Mouse (Mus musculus): ENCODE measurements around the gene Il15. TPM values are rescaled to one million over a fixed set of nuclear protein-coding genes. Genes with fewer than 3 reads are reported as not detected.

The Il15 gene
- polyA plus RNA-seq, 1 experiment: 5.0 TPM

DNA sequence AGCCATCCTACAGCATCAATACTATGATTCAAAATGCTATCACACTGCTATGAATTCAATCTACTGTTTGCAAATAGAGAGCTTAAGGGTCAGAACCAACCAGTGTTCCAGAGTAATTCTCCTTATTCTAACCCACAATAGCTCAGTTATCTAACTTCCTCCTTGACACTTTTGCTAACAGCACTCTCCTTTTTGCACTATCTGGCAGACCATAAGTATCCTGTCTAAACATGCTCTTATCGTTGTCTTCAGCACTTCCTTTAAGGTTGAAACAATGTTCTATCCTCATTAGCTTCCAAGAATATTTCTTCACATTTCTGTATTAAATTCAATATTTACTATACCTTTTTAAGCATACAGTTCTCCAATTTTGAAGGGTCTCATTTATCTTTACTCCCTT lies 15.4 kb downstream of the Il15 start:
- no peaks in the 10 kb centered on the region; the same call in none of the 2 replicates for H3K4me1 ChIP-seq (ENCODE audit: control insufficient read depth, insufficient read depth, insufficient read length)
- H3K27me3 ChIP-seq (ENCODE audit: control insufficient read depth, insufficient read depth, low read length): no peaks in the 10 kb centered on the region
- no peak for TF ChIP-seq CTCF (IDR thresholded peaks at IDR 0.05; ENCODE audit: extremely low read depth, insufficient read depth, insufficient read length, insufficient replicate concordance)
- no peak for TF ChIP-seq POLR2A (IDR thresholded peaks at IDR 0.05; ENCODE audit: low read depth, low read length)
- no peaks in the 10 kb centered on the region for H3K36me3 ChIP-seq (ENCODE audit: control insufficient read depth, insufficient read depth, low read length)
- H3K4me3 ChIP-seq (ENCODE audit: extremely low read depth, insufficient read depth, insufficient read length): no peak overlapping the region
- DNase-seq (ENCODE audit: low read depth in 1 of 2, low spot score in 2 of 2): no peak
- WGBS: 5% methylated on average over 1 of the region's 1 CpGs
- H3K27ac ChIP-seq (ENCODE audit: insufficient read depth, low read length): no peak overlapping the region

DNA sequence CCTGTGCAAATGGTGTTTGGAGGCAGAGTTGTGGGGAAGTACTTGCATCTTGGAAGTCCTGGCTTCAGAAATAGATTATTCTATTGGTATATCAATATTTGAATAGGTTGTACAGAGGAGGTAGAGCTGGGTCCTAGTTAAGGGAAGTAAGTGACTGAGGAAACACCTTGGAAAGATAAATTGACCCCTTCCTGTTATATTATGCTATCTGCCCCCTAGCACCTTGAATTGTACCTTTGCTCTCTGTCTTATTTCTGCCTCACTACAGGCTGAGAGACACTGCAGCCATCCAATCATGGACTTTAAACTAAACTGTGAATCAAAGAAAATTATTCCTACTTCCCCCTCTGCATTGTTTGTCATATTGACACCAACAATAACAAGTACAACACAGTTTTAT lies 17.2 kb downstream of the Il15 start:
- no peaks in the 10 kb centered on the region for H3K27me3 ChIP-seq (ENCODE audit: control insufficient read depth, insufficient read depth, low read length)
- H3K36me3 ChIP-seq (ENCODE audit: control insufficient read depth, insufficient read depth, low read length): no peaks in the 10 kb centered on the region
- no peaks in the 10 kb centered on the region; the same call in 1 of the 2 replicates for H3K4me1 ChIP-seq (ENCODE audit: control insufficient read depth, insufficient read depth, insufficient read length)
- H3K4me3 ChIP-seq (ENCODE audit: extremely low read depth, insufficient read depth, insufficient read length): no peak overlapping the region
- DNase-seq (ENCODE audit: low read depth in 1 of 2, low spot score in 2 of 2): no peak
- no peak for TF ChIP-seq CTCF (IDR thresholded peaks at IDR 0.05; ENCODE audit: extremely low read depth, insufficient read depth, insufficient read length, insufficient replicate concordance)
- no peak for TF ChIP-seq POLR2A (IDR thresholded peaks at IDR 0.05; ENCODE audit: low read depth, low read length)
- H3K27ac ChIP-seq (ENCODE audit: insufficient read depth, low read length): no peak overlapping the region

DNA sequence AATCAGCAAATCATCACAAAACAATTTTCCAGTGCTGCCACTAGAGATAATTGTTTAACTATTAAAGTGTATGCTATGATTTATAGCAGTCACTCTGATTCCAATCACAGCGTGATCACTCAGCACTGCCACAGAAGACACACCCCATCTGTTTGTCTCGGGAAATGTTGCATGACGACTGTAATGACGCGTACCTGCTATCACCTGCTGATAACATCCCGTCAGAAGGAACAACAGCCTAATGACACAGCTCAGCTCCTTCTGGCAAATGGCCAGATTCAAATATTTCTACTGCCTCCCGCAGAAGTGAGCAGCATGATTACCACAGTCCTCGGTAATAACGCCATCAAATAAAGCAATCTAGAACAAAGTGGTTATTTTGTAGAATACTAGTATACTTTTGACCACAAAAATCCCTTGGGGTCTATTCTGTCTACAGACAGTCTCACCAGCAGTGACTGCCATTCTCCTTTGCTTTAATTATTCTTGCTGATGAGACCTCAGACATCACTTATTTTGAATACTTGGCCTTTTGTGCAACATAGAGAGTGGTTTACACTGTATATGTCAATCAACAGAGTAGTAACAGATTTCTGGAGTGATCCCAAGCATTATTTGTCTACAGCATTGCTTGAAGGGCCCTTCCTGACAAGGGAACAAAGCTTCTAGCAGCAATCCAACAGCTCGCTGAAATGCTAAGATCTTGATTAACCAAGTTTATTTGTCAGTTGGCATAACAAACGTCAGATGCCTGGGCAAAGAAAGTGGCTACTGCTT lies 18.4 kb downstream of the Il15 start:
- 79% methylated on average over 11 of the region's 11 CpGs for WGBS
- no peaks in the 10 kb centered on the region for H3K36me3 ChIP-seq (ENCODE audit: control insufficient read depth, insufficient read depth, low read length)
- no peaks in the 10 kb centered on the region for H3K27me3 ChIP-seq (ENCODE audit: control insufficient read depth, insufficient read depth, low read length)
- no peak for DNase-seq (ENCODE audit: low read depth in 1 of 2, low spot score in 2 of 2)
- H3K4me1 ChIP-seq (ENCODE audit: control insufficient read depth, insufficient read depth, insufficient read length): no peaks in the 10 kb centered on the region; the same call in 1 of the 2 replicates
- H3K27ac ChIP-seq (ENCODE audit: insufficient read depth, low read length): no peak overlapping the region
- TF ChIP-seq CTCF (IDR thresholded peaks at IDR 0.05; ENCODE audit: extremely low read depth, insufficient read depth, insufficient read length, insufficient replicate concordance): no peak
- no peak for TF ChIP-seq POLR2A (IDR thresholded peaks at IDR 0.05; ENCODE audit: low read depth, low read length)
- H3K4me3 ChIP-seq (ENCODE audit: extremely low read depth, insufficient read depth, insufficient read length): no peak overlapping the region

DNA sequence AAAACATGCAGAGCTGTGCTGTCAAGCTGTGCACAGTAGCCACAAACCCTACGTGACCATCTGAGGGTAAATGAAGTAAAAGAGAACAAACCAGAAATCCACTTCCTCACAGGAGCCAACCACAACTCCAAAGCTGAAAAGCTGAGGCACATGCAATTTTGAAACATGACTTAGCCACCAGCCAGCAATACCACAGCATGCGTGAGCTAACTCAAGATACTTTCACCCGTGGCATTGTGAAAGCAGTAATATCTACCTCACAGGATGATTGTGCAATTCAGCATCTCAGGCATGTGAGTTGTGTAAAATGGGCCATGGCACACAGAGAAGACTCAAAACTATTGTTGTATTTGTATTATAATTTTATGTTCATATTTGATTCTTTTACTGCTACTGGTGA lies 19.7 kb downstream of the Il15 start:
- Histone ChIP-seq H3K27me3 (ENCODE audit: control insufficient read depth, insufficient read depth, low read length) (no peaks in the 10 kb centered on the region), H3K4me1 (ENCODE audit: control insufficient read depth, insufficient read depth, insufficient read length) (no peaks in the 10 kb centered on the region; the same call in 1 of the 2 replicates), H3K27ac (ENCODE audit: insufficient read depth, low read length) (no peak overlapping the region), H3K4me3 (ENCODE audit: extremely low read depth, insufficient read depth, insufficient read length) (no peak overlapping the region), H3K36me3 (ENCODE audit: control insufficient read depth, insufficient read depth, low read length) (no peaks in the 10 kb centered on the region)
- TF ChIP-seq POLR2A (IDR thresholded peaks at IDR 0.05; ENCODE audit: low read depth, low read length) (no peak), CTCF (IDR thresholded peaks at IDR 0.05; ENCODE audit: extremely low read depth, insufficient read depth, insufficient read length, insufficient replicate concordance) (no peak)
- DNase-seq (ENCODE audit: low read depth in 1 of 2, low spot score in 2 of 2): peak in 1 of 2 experiments; percentile 25
- 17% methylated on average over 3 of the region's 3 CpGs for WGBS

DNA sequence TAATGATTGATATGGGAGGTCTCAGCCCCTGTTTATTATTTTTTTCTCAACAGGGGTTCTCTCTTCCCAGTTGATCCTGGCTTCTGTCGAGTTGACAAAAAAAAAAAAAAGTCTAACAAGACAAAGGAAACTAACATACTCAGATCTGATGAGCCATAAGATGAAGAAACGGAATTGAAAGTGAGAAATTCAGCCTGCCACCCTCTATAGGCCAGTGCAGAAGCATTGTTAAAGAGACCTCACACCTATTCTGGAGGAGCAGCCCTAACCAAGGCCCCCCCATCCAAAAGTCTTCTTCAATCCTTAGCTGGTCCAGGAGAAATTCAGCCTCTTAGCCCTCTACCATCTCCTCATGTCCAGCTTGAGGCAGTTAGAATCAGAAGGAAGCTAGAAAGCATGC lies 20.7 kb downstream of the Il15 start:
- WGBS: 25% methylated on average over 2 of the region's 2 CpGs
- Histone ChIP-seq H3K36me3 (ENCODE audit: control insufficient read depth, insufficient read depth, low read length) (no peaks in the 10 kb centered on the region), H3K4me3 (ENCODE audit: extremely low read depth, insufficient read depth, insufficient read length) (no peak overlapping the region), H3K27me3 (ENCODE audit: control insufficient read depth, insufficient read depth, low read length) (no peaks in the 10 kb centered on the region), H3K4me1 (ENCODE audit: control insufficient read depth, insufficient read depth, insufficient read length) (no peaks in the 10 kb centered on the region; the same call in 1 of the 2 replicates), H3K27ac (ENCODE audit: insufficient read depth, low read length) (no peak overlapping the region)
- no peak for DNase-seq (ENCODE audit: low read depth in 1 of 2, low spot score in 2 of 2)
- TF ChIP-seq POLR2A (IDR thresholded peaks at IDR 0.05; ENCODE audit: low read depth, low read length) (no peak), CTCF (IDR thresholded peaks at IDR 0.05; ENCODE audit: extremely low read depth, insufficient read depth, insufficient read length, insufficient replicate concordance) (no peak)

DNA sequence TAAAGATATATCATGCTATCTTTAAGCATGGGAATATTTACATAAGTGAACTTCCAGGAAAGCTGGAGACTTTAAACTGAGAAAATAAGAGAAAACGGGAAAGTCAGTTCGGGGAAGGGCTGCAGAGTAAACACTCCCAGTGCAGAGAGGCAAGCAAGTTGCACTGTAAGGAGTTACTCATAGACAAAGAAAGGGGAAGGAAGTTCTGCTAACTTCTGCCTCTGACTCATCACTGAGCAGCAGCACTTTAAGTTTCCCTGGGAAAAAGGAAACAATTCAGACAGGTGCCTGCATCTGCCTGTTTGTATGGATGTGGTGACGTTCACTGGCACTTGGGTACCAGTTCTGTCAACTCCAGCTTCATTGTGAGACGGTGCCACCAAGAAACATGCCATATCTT lies 28.6 kb downstream of the Il15 start:
- H3K4me3 ChIP-seq (ENCODE audit: extremely low read depth, insufficient read depth, insufficient read length): no peak overlapping the region
- DNase-seq (ENCODE audit: low read depth in 1 of 2, low spot score in 2 of 2): no peak
- peaks cover 6% of the 10 kb centered on the region for H3K4me1 ChIP-seq (ENCODE audit: control insufficient read depth, insufficient read depth, insufficient read length)
- no peaks in the 10 kb centered on the region for H3K27me3 ChIP-seq (ENCODE audit: control insufficient read depth, insufficient read depth, low read length)
- TF ChIP-seq POLR2A (IDR thresholded peaks at IDR 0.05; ENCODE audit: low read depth, low read length) (no peak), CTCF (IDR thresholded peaks at IDR 0.05; ENCODE audit: extremely low read depth, insufficient read depth, insufficient read length, insufficient replicate concordance) (no peak)
- 9% methylated on average over 4 of the region's 4 CpGs for WGBS
- no peaks in the 10 kb centered on the region for H3K36me3 ChIP-seq (ENCODE audit: control insufficient read depth, insufficient read depth, low read length)
- H3K27ac ChIP-seq (ENCODE audit: insufficient read depth, low read length): no peak overlapping the region

DNA sequence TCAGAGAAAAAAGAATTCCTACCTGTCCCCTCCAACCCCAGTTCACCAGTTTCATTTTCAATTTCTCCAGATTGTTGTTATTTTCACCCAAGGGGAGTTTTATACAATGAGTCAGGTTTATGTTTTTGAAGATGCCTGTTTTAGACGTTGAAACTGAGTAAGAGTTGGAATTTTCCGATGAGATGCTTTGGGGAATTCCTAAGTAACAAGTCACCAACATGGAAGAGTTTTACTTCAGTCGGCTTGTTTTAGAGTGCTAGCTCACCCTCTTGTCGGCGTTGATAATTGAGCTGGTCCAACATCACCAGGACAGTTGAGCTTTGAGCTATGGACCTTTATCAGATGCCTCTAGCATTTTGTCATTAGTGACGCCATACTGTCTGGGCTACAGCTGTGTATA lies 30.2 kb downstream of the Il15 start:
- 85% methylated on average over 6 of the region's 6 CpGs for WGBS
- no peaks in the 10 kb centered on the region for H3K27me3 ChIP-seq (ENCODE audit: control insufficient read depth, insufficient read depth, low read length)
- H3K4me1 ChIP-seq (ENCODE audit: control insufficient read depth, insufficient read depth, insufficient read length): peaks cover 6% of the 10 kb centered on the region
- H3K4me3 ChIP-seq (ENCODE audit: extremely low read depth, insufficient read depth, insufficient read length): no peak overlapping the region
- H3K36me3 ChIP-seq (ENCODE audit: control insufficient read depth, insufficient read depth, low read length): no peaks in the 10 kb centered on the region
- no peak for TF ChIP-seq CTCF (IDR thresholded peaks at IDR 0.05; ENCODE audit: extremely low read depth, insufficient read depth, insufficient read length, insufficient replicate concordance)
- no peak for TF ChIP-seq POLR2A (IDR thresholded peaks at IDR 0.05; ENCODE audit: low read depth, low read length)
- DNase-seq (ENCODE audit: low read depth in 1 of 2, low spot score in 2 of 2): no peak
- H3K27ac ChIP-seq (ENCODE audit: insufficient read depth, low read length): no peak overlapping the region

Data from spleen, adult 2 months (tissue).